Mouse (Mus musculus) limb, embryonic 12.5 days (tissue): ENCODE data around the gene Ezh1. TPM values are rescaled to one million over a fixed set of nuclear protein-coding genes. Genes with fewer than 3 reads are reported as not detected.

ENCODE experiments used
- ATAC-seq: fragments of 200-750 bp; cut with Nextera tagmentation; 2 replicates; pipeline ENCODE4 v1.8.0; 2017; ENCODE audit warnings: low read depth, moderate TSS enrichment; ENCODE audit not compliant: insufficient number of reproducible peaks, insufficient read depth, low FRiP score, low TSS enrichment
- H3K27ac ChIP-seq: fragments of 300-500 bp; sonication (generic); 2 replicates; pipeline ENCODE4 v1.5.1; 2016; ENCODE audit warnings: mild to moderate bottlenecking, moderate library complexity
- H3K27me3 ChIP-seq: fragments of 300-500 bp; sonication (generic); 2 replicates; pipeline ENCODE4 v1.6.1; 2016; ENCODE audit warnings: mild to moderate bottlenecking, moderate library complexity
- H3K36me3 ChIP-seq: fragments of 300-500 bp; sonication (generic); 2 replicates; pipeline ENCODE4 v1.6.1; 2016; ENCODE audit warnings: mild to moderate bottlenecking, moderate library complexity
- H3K4me1 ChIP-seq: fragments of 300-500 bp; sonication (generic); replicated peaks from 2 replicates; pipeline ENCODE4 v1.6.1; 2016
- H3K4me2 ChIP-seq: fragments of 300-500 bp; sonication (generic); 2 replicates; pipeline ENCODE4 v1.6.1; 2016; ENCODE audit warnings: mild to moderate bottlenecking, moderate library complexity
- H3K4me3 ChIP-seq: fragments of 300-500 bp; sonication (generic); replicated peaks from 2 replicates; pipeline ENCODE4 v1.5.1; 2016; ENCODE audit warnings: mild to moderate bottlenecking
- H3K9ac ChIP-seq: fragments of 300-500 bp; sonication (generic); replicated peaks from 2 replicates; pipeline ENCODE4 v1.6.1; 2016; ENCODE audit warnings: mild to moderate bottlenecking, moderate library complexity
- H3K9me3 ChIP-seq: fragments of 300-500 bp; sonication (generic); 2 replicates; pipeline ENCODE4 v1.6.1; 2016; ENCODE audit warnings: mild to moderate bottlenecking, moderate library complexity
- WGBS: fragments of 180-500 bp; shearing (Covaris S2); methylation state at CpG from one replicate; pipeline ENCODE4 v1.1.7; 2016; 5-methylcytosine and 5-hydroxymethylcytosine counted together
- polyA plus RNA-seq: library from polyadenylated mRNA; unstranded; fragments of >200 nt; fragmentation: Nextera tagmentation; extraction: Ambion mirVana; gene quantifications from 2 replicates; pipeline ENCODE4 v1.2.1, GENCODE M21; 2016

Ezh1 gene
- polyA plus RNA-seq, 1 experiment from 2014 or later: 14.2 TPM

DNA sequence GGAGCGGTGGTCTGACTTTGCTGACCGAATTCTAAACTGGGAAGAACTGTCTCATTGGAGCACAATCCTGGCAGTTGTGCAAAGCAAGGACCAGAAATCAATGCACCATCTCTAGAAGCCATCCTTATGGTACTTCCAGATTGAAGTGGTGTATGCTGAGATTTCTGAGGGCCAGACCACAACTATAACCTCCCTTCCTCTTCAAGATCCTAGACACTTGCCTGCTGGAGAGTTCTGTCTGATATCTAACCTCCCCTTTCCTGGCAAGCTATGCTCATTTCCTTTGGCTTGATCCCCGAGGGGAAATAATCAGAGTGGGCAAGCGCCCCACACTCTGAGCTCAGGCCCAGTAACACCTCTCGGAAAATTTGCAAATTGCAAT, 53.8 kb downstream of the Ezh1 start:
- Histone ChIP-seq H3K9me3 (no peaks in the 10 kb centered on the region), H3K4me3 (peak overlapping the region; percentile 66), H3K9ac (peak overlapping the region; percentile 51; the same call in 1 of the 2 replicates), H3K36me3 (peaks cover 4% of the 10 kb centered on the region; the same call in 1 of the 2 replicates), H3K4me2 (peak overlapping the region; percentile 84), H3K4me1 (peaks cover 68% of the 10 kb centered on the region), H3K27ac (no peak overlapping the region), H3K27me3 (peaks cover 87% of the 10 kb centered on the region)
- 9% methylated on average over 5 of the region's 5 CpGs for WGBS
- no peak for ATAC-seq

DNA sequence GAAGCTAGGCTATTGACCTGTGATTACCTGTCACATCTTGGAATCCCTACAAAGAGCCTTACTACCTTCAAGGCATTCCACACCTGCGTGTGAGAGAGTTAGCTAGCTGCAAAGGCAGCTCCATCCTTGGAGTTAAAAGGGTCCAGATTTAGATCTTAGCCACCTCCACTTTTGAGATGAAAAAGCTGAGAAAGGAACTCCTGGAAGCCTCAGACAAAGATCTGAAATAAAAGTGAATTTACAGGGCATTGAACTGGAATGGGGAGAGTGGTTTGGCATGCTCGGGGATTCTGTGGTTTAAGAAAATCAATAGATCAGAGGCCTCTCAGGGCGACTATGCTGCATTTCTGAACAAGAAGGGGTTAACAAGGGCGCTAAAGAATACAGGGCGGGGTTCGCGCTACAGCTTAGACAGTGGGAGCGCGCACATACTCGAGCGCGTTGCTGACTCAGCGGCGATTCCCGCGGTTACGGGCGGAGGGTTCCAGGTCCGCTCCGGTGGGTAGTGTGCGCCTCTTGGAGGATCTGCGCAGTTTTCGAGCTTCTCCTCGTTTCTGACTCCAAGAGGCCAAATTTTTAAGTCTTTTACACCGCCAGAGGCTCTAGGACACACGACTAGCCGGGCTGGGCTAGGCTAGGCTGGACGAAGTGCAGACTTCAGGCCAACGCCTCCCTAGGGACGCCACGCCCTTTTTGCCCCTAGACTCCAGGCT, 54.4 kb downstream of the Ezh1 start:
- under 1% methylated on average over 31 of the region's 31 CpGs for WGBS
- ATAC-seq: peak; percentile 8; the same call in 1 of the 2 replicates
- Histone ChIP-seq H3K4me1 (peaks cover 64% of the 10 kb centered on the region), H3K4me2 (peak overlapping the region; percentile 84), H3K4me3 (peak overlapping the region; percentile 66), H3K36me3 (peaks cover 6% of the 10 kb centered on the region; the same call in 1 of the 2 replicates), H3K27me3 (peaks cover 87% of the 10 kb centered on the region), H3K9me3 (no peaks in the 10 kb centered on the region), H3K9ac (peak overlapping the region; percentile 51), H3K27ac (0 out of 2 replicates have a peak overlapping the region, but pooled peaks have one; percentile 56)

DNA sequence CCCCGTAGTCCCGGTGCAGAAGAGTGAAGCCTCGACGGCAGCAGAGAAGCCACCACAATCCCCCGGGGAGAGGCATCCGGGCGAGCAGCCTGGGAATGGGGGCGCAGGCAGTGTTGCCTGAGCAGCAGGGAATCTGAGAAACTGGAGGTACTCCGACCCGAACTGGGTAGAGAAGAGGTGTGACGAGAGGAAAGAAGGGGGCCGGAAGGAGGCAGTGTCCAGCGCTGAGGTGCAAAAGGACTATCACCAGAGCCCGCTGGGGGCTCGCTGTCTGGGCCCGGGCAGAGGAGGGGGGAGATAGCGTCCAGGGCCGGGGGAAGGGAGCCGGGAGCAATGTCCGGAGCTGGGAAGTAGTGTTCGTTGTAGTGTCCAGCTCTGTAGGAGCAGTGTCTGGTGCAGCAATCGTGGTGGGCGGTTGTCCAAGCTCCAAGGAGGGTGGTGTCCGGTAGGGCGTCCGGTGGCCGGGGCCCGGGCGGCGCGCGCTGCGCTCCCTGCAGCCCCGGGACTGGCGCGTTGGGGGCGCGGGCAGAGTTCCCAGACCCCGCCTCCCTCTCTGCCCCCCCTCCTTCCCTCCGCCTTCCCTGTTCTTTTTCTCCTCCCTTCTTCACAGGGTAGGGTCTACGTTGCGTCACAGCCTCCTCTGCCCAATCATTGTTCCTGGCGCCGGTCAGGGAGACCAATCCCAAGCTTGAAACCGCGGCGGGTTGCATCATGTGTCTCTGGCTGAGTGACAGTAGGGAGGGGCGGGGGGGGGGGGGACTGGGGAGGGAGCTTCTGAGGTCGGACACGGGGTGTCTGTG, 55.3 kb downstream of the Ezh1 start, which contains the start of gene Plekhh3:
Gene Plekhh3 (minus strand): TSS at position 541 of the 800 bp plus-strand sequence.
- Histone ChIP-seq H3K4me3 (peak within 1 kb of the TSS; percentile 66), H3K9ac (peak within 1 kb of the TSS; percentile 67), H3K4me2 (peak within 1 kb of the TSS; percentile 84), H3K36me3 (peaks cover 6% of the 10 kb centered on the region; the same call in 1 of the 2 replicates), H3K4me1 (peaks cover 56% of the 10 kb centered on the region), H3K27ac (0 out of 2 replicates have a peak within 1 kb of the TSS, but pooled peaks have one; percentile 56), H3K27me3 (peaks cover 87% of the 10 kb centered on the region), H3K9me3 (no peaks in the 10 kb centered on the region)
- ATAC-seq: peak; percentile 94
- WGBS: under 1% methylated on average over 46 of the region's 50 CpGs

DNA sequence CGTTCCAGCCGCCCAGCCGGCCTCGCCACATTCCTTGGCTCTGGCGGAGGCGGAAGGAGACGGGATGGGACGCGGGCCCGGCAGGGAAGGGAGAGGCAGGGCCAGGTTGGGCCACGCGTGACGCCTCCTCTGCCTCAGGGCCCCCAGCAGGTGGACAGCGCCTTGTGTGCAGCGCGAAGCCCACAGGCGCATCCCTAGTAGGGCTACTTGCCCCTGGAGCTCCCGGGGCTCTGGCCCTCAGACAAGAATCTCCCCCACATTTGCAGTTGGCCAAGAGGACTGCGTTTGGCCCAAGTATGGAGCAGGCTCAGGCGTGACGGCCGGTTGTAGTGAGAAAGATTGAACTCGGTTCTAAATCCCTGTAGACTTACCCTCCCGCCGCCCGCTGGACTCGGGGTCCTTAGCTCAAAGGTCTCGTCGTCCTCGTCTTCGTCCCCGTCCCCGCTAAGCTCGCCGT, 55.9 kb downstream of the Ezh1 start, which contains the start of gene Cntnap1:
Gene Cntnap1 (plus strand): TSS at position 170 of the 457 bp plus-strand sequence.
- WGBS: under 1% methylated on average over 35 of the region's 35 CpGs
- no peaks in the 10 kb centered on the region for H3K9me3 ChIP-seq
- no peak for ATAC-seq
- H3K36me3 ChIP-seq: peaks cover 6% of the 10 kb centered on the region; the same call in 1 of the 2 replicates
- peak within 1 kb of the TSS; percentile 84 for H3K4me2 ChIP-seq
- no peak within 1 kb of the TSS for H3K27ac ChIP-seq
- peak within 1 kb of the TSS; percentile 66 for H3K4me3 ChIP-seq
- peak within 1 kb of the TSS; percentile 67 for H3K9ac ChIP-seq
- peaks cover 52% of the 10 kb centered on the region for H3K4me1 ChIP-seq
- peaks cover 87% of the 10 kb centered on the region for H3K27me3 ChIP-seq

DNA sequence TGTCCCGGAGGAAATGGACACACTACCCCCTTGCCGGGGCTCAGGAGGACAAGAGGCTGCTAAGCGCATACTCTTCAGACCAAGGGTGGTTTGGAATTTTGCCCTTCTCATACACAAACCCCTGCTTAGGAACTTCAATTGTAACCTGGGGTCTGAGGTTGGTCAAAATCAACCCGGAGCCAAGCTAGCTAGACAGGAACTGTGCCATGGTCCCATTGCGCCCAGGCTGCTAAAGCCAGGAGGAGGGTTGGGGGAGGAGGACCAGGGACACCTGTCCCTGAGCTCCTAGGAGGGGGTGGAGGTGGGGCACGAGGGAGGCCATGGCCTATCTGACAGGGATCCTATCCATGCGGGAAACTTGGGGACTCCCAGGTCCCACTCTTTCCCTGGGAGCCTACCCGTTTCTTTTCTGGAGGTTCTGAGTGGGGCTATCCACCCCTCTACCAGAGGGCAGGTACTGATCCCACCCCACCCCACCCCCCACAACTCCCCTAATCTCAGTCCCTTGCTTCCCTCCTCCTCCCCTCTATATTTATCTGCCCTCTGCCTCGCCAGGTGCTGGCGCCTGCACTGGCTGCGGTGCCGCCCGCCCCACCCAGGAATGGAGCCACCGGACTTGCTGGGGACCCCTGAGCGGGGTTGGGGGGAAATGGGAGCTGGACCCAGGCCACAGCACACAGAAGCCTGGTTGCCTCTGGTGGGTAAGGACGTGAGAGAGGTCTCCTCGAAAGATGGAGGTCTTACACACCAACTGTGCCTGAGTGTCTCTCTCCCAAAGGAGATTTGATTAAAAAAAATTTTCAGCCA, 56.8 kb downstream of the Ezh1 start:
- H3K9me3 ChIP-seq: no peaks in the 10 kb centered on the region
- H3K27me3 ChIP-seq: peaks cover 87% of the 10 kb centered on the region
- H3K4me2 ChIP-seq: peak overlapping the region; percentile 84
- H3K4me1 ChIP-seq: peaks cover 50% of the 10 kb centered on the region
- 0 out of 2 replicates have a peak overlapping the region, but pooled peaks have one; percentile 44 for H3K9ac ChIP-seq
- H3K27ac ChIP-seq: no peak overlapping the region
- 14% methylated on average over 17 of the region's 17 CpGs for WGBS
- ATAC-seq: no peak
- H3K4me3 ChIP-seq: peak overlapping the region; percentile 66
- H3K36me3 ChIP-seq: peaks cover 6% of the 10 kb centered on the region; the same call in 1 of the 2 replicates

DNA sequence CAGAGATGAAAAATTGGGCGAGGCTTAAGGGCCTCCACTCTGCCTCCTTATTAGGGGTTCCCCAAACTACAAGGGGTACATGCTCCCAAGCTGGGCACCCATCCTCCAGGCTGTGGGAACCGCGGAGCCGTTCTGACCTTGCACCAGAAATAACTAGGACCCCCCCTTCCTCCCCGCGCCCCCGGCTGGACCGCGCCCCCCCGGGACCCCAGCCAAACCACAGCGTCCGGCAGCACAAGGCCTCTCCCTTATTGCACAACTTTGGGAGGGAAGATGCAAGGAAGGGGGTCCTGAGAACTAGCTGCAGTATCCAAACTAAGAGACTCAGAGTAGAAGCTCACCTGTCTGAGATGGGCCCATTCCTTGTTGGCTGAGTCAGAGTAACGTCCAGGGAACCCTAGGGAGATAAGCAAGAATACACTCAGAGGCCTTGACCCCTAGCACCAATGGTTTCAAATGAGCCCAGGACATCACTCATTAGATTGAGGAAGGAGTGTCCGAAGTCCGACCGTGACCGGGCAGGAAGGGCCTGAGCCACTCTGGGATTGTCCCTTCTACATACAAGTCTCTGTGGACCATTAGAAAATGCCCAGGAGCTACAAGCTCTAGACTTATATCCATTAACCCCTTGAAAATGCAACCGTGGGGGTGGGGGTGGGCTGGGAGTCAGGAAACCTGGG, 57.8 kb downstream of the Ezh1 start:
- peaks cover 87% of the 10 kb centered on the region for H3K27me3 ChIP-seq
- peaks cover 9% of the 10 kb centered on the region; the same call in 1 of the 2 replicates for H3K36me3 ChIP-seq
- H3K27ac ChIP-seq: no peak overlapping the region
- H3K9ac ChIP-seq: no peak overlapping the region
- peak overlapping the region; percentile 66; the same call in 1 of the 2 replicates for H3K4me3 ChIP-seq
- peaks cover 50% of the 10 kb centered on the region for H3K4me1 ChIP-seq
- no peaks in the 10 kb centered on the region for H3K9me3 ChIP-seq
- WGBS: 67% methylated on average over 18 of the region's 18 CpGs
- no peak for ATAC-seq
- H3K4me2 ChIP-seq: no peak overlapping the region

DNA sequence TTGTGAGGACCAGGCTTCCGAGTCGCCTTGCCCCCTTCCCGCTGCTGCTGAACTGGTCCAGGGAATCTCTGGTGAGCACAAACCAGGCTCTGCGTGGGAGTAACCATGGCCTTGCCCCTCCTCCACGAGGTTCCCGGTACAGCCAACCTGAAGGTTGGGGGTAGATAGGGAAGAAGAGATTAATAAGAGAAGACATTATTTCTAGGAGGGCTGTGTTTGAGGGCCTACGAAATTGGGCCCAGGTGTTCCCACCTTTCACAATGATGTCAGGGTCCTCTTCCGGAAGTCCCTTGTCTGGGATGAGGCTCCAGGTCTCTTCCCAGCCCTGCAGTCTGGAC, 58.3 kb downstream of the Ezh1 start:
- Histone ChIP-seq H3K27ac (no peak overlapping the region), H3K9ac (no peak overlapping the region), H3K4me1 (peaks cover 46% of the 10 kb centered on the region), H3K4me3 (no peak overlapping the region), H3K36me3 (peaks cover 9% of the 10 kb centered on the region; the same call in 1 of the 2 replicates), H3K4me2 (no peak overlapping the region), H3K9me3 (no peaks in the 10 kb centered on the region), H3K27me3 (peaks cover 87% of the 10 kb centered on the region)
- 50% methylated on average over 8 of the region's 8 CpGs for WGBS
- no peak for ATAC-seq

DNA sequence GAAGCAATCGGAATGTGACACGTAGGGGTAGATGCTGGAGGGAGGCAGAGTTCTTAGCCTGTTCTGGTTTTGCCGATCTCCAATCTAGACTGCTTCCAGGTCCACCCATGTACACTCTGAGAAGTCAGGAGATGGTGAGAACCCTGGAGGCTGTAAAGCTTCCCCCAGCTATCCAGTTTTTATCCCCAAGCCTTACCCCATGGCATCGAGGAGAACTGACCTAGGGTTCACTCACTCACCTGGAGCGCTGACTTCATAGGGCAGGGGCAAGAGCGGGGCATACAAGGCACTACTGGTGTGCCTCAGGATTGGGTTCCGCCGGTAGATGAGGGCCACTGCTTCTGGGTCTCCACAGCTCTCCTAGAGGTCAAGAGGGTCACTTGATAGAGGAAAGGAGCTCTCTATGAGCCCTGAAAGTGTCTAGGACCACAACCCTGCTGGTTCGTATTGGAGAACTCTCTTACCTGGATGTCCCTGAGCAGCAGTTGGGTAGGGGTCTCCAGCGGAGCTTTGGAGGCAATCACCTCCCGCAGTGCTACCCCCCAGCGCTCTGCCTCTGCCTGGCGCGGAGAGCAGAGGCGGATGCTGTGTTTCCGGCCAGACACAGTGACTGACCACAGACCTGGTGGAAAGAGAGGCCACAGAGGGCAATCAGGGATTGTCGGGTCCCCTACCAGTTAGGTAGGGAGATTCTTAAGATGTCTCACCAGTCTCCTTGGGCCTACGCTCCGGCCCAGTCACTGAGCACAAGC, 58.9 kb downstream of the Ezh1 start:
- 42% methylated on average over 19 of the region's 19 CpGs for WGBS
- Histone ChIP-seq H3K4me2 (no peak overlapping the region), H3K4me3 (no peak overlapping the region), H3K9ac (no peak overlapping the region), H3K27me3 (peaks cover 88% of the 10 kb centered on the region), H3K27ac (no peak overlapping the region), H3K36me3 (peaks cover 14% of the 10 kb centered on the region; the same call in 1 of the 2 replicates), H3K4me1 (peaks cover 43% of the 10 kb centered on the region), H3K9me3 (no peaks in the 10 kb centered on the region)
- ATAC-seq: no peak

DNA sequence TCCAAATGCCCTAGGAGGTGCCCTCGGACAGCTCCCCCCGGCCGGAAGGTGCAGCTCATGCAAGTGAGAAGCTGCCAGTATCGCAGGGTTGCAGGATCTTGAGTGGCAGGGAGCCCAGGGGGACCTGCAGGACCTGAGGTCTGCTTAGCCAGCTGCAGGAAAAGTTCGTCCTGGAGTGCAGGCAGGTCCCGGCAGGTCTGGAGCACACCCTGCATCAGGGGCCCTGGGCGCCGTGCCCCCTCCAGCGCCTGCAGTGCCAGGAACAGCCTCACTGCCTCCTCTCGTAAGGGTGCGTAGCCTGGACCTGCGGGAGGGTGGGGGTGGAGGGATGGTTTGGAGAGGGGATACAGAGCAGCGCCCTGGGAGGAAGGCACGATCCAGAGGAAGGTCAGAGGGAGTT, 59.9 kb downstream of the Ezh1 start:
- H3K4me1 ChIP-seq: peaks cover 39% of the 10 kb centered on the region
- H3K9me3 ChIP-seq: no peaks in the 10 kb centered on the region
- H3K27ac ChIP-seq: no peak overlapping the region
- H3K36me3 ChIP-seq: peaks cover 18% of the 10 kb centered on the region; the same call in 1 of the 2 replicates
- H3K27me3 ChIP-seq: peaks cover 96% of the 10 kb centered on the region
- no peak overlapping the region for H3K4me3 ChIP-seq
- no peak for ATAC-seq
- H3K9ac ChIP-seq: no peak overlapping the region
- H3K4me2 ChIP-seq: no peak overlapping the region
- 42% methylated on average over 14 of the region's 14 CpGs for WGBS
